Mouse (Mus musculus): ENCODE results near the gene Gm12184.
"Not testable (repeated sequence)": the region's sequence is repeated elsewhere in the genome, so short reads cannot be mapped to it uniquely, and the experiment has no call there.

Gene Gm12184

GRCm38 (mm10) chr11:48825979-48826751 lies at the start of gene Gm12184, which contains the start of gene Trim7:
Gm12184 (minus strand) TSS chr11:48826655.
Trim7 (plus strand) TSS chr11:48826140.
- not testable (repeated sequence) for DNase-seq (ENCODE audit: low read depth)

- DNase-seq (ENCODE audit: low read depth) = not testable (repeated sequence)
Measured at GRCm38 (mm10) chr11:48875343-48875837, 48.9 kb upstream of the Gm12184 start.

- no peak for DNase-seq (ENCODE audit: low read depth)
Measured at GRCm38 (mm10) chr11:48874465-48874864, 48.0 kb upstream of the Gm12184 start.

- DNase-seq (ENCODE audit: low read depth) = no peak
Measured at GRCm38 (mm10) chr11:48873591-48874290, 47.3 kb upstream of the Gm12184 start.

DNA sequence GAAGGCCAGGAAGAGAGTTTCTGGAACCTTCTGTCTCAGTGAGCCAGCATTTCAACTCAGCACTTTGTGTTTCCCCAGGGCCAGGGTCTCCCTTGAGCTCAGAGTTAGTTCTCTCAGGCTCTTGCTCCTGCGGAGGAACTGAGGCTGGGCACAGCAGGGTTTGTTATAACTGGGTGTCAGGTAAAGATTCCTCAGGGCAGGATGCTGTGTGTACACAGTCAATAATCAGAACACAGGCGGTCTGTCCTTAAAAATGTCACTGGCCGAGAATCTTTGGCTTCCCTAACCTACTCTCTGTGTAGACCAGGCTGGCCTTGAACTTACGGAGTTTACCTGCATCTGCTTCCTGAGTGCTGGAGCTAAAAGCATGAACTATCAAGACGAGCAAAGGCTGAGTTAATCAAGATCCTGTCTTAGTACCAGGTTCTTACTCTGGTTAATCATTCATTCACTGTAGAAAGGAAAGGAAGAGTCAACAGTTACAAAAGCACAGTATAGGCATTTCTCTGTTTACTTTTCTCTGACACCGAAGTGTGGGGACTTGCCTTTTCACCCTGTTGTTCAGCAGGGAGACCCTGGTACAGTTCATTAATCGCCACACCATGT lies 46.3 kb upstream of the Gm12184 start:
- no peak for DNase-seq (ENCODE audit: low read depth)

DNA sequence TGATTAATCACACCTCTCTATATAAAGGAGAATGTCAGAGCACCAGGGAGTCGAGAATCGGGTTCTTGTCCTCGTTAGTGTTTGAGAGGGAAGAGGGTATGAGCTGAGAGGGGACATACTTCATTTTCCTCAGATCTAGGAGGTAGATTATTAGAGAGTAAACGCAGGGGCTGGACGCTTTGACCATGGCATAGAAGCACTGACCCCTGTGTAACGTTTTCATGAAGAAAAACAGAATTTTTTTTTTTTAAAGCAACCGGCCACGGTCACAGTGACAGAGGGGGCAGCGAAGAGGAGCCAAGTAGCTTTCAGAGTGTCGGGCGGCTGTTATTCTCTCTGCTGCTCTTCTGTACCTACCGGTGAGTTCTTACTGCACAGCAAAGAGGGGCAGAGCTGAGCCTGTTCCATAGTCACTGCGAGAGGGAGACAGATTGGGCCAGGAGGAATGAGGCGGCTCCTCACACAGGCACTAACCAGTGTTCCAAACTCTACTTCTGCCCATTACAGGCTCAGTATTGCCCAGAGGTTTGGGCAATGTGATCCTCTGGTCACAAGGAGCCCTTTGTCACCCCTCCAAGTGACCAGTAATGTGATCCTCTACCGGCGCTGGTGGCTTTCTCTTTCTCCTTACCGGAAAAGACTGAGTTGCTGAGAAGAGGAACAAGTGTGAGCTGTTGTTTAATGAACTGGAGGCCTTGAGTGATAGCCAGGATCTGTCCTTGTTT lies 45.5 kb upstream of the Gm12184 start:
- no peak for DNase-seq (ENCODE audit: low read depth)

DNA sequence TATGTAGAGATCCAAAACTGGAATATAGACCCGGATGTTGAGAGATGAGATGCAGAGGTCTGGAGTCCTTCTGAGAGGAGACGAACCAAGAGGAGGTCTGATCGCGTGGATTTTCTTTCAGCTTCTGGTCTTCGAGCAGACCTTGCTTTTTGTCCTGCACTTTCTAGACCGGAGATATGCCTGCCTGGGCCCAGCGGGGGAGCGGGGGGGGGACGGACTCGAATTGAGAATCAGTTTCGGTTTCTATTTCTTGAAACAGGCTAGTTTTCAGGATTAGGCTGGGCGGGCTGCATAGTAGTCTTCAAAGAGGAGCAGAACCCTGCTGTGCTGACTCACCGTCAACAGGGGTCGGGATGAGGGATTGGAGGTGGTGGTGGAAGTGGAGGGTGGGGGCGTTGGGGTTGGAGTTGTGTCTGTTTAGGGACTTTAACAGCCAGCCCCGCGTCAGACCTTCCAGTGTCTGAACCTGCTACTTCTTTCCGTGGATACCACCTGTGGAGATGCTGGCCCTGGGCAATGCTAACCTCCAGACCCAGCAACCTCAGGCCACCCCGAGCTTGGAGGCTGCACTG lies 44.8 kb upstream of the Gm12184 start, which contains the start of gene Irgm1:
Irgm1 (minus strand) TSS at position 483 of the 572 bp plus-strand sequence.
- peak; percentile 63 for DNase-seq (ENCODE audit: low read depth)

DNA sequence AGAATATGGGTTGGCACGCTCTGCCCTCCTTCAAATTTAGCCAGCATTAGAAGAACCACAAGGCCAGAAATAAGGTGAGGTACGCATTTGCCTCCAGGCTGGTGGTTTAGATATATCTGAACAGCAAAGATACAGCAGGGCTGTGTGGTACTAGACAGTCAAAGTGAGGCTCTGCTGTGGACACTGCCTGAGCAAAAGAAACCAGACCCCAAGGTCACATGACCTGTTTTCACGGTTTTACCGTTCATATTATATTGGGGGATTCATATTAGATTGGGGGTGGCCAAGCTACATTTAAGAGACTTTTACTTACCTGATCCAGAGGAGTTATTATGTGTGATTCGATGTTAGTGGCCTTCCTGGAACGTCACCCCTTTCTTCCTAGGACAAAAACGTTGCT lies 44.3 kb upstream of the Gm12184 start:
- no peak for DNase-seq (ENCODE audit: low read depth)

DNA sequence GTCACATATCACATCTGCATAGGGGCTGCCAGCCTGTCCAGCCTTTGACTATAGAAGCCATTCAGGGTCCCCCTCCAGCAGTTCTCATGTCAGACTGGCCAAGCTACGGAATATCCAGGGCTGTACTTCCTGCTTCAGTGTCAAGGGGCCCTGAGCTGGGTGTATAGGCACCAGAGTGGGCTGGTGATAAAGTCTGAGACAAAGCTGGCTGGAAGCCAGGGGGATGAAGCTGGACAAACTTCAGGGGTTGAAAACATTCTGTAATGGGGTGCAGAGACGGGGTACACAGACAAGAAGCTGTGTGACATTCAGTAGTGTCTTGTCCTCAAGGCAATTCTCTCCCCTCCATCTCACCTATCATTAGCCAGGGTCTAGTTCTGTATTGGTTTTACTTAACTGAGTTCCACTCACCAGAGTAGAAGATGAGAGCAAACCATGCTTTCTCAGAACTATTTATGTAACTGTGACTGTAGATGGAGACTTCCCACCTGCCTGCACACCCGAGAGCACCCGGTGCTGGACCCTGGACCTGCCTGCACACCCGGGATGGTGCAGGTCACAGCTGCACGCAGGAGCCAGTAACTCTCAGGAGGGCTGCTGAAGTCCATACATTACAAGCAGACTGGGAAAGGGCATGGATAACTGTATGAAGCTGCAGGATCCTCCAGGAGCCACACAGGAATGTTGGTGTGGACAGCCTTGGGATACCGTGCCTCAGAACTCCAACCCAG lies 43.1 kb upstream of the Gm12184 start:
- no peak for DNase-seq (ENCODE audit: low read depth)

GRCm38 (mm10) chr11:48866481-48866880 lies 40.0 kb upstream of the Gm12184 start:
- no peak for DNase-seq (ENCODE audit: low read depth)

DNA sequence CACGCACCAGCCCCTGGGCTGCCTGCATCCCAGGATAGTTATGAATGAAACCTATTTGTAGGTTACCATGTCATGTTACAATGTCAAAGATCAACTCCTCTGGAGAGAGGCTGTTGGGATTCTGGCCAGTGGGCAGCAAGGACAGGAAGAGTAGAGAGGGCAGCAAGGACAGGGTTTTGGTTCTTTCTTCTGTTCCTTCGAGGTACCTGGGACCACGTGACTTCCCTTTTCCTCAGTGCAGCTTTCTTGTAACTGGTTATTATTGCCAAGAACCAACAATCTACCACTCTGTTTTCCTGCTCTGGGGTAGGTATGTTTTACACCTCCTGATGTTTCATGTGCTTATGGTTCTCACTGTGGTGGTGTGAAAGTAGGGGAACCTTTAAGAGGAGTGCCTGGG lies 37.4 kb upstream of the Gm12184 start:
- DNase-seq (ENCODE audit: low read depth) = no peak

- DNase-seq (ENCODE audit: low read depth) = no peak
Measured at GRCm38 (mm10) chr11:48862784-48863319, 36.4 kb upstream of the Gm12184 start.

- peak; percentile 83 for DNase-seq (ENCODE audit: low read depth)
Measured at GRCm38 (mm10) chr11:48859014-48859413, 32.6 kb upstream of the Gm12184 start.

DNA sequence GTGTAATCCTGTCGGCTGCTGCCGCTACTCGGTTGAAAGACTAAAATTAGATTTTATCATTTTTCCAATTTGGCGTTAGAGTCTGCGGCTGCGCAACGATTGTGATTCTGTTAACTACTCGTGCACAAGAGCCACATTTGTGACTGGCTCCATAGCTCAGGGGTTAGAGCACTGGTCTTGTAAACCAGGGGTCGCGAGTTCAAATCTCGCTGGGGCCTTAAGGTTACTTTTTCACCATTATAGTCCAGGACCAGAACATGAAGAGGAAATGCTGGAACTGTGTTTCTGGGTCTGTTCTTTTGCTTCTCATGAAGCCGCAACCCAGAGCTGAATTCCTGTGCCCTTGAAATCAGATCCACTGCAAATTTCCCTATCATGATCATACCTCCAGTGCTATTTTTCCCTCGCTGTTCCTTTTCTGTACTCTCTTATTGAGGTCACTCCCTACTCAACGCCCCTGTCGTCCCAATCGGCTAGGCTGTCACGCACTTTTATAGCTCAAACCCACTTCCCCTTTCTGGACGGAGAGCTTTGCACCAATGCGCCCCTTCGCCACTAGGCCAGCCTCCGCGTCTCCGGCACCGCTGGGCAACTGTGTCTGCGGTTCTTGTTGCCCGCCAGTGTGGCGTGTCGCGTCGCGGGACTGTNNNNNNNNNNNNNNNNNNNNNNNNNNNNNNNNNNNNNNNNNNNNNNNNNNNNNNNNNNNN lies 27.2 kb upstream of the Gm12184 start:
- peak; percentile 74 for DNase-seq (ENCODE audit: low read depth)

GRCm38 (mm10) chr11:48852624-48853473 lies 26.4 kb upstream of the Gm12184 start:
- DNase-seq (ENCODE audit: low read depth) = no peak

- DNase-seq (ENCODE audit: low read depth) = no peak
Measured at GRCm38 (mm10) chr11:48852190-48852589, 25.7 kb upstream of the Gm12184 start.

- no peak for DNase-seq (ENCODE audit: low read depth)
Measured at GRCm38 (mm10) chr11:48851270-48851995, 25.0 kb upstream of the Gm12184 start.

DNA sequence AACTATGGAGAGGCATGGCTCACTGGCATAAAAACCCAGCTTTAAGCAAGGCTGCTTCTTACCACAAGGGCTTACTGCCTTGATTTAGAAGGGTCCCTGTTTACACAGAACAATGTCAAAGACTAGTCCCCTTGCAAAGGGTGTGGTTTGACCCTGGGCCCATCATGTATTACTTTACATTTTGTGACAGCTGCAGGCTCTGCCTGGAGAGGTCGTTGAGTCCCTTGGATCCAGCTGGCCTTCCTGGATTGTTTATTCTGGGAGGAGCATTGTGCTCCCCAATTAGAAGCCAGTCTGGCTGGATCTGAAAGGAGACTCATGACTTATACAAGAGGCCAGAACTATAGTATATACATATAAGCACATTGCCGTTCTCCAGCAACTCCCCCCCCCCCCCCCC lies 23.8 kb upstream of the Gm12184 start:
- no peak for DNase-seq (ENCODE audit: low read depth)
